Mouse (Mus musculus) lung, adult 18-20 months (tissue): ENCODE measurements around the gene Rps19.
"Not testable (repeated sequence)": the region's sequence is repeated elsewhere in the genome, so short reads cannot be mapped to it uniquely, and the experiment has no call there.

Experiments used
- DNase-seq, 2 experiments: peaks; one replicate each; pipeline ENCODE4 v3.0.0; 2022; ENCODE audit warnings: mixed read lengths in 2 of 2

Rps19 gene

GRCm38 (mm10) chr7:24877588-24877987, 6.6 kb upstream of the Rps19 start:
- DNase-seq, result no peak

- DNase-seq, result no peak
Measured at GRCm38 (mm10) chr7:24879620-24880019, 4.6 kb upstream of the Rps19 start.

- DNase-seq, result no peak
Measured at GRCm38 (mm10) chr7:24882416-24883199, 1.6 kb upstream of the Rps19 start.

- no peak for DNase-seq
Measured at GRCm38 (mm10) chr7:24884693-24885291, 621 bp downstream of the Rps19 start.

- no peak for DNase-seq
Measured at GRCm38 (mm10) chr7:24885468-24886307, 1.5 kb downstream of the Rps19 start.

- no peak for DNase-seq
Measured at GRCm38 (mm10) chr7:24886308-24886633, 2.1 kb downstream of the Rps19 start.

GRCm38 (mm10) chr7:24887096-24887495, 2.9 kb downstream of the Rps19 start:
- no peak for DNase-seq

- no peak for DNase-seq
Measured at GRCm38 (mm10) chr7:24889431-24890220, 5.5 kb downstream of the Rps19 start.

GRCm38 (mm10) chr7:24890281-24891216, 6.4 kb downstream of the Rps19 start:
- DNase-seq, result peak; percentile 87 to 89

- DNase-seq, result no peak
Measured at GRCm38 (mm10) chr7:24891241-24892124, 7.3 kb downstream of the Rps19 start.

GRCm38 (mm10) chr7:24892125-24892583, 8.0 kb downstream of the Rps19 start:
- no peak for DNase-seq

GRCm38 (mm10) chr7:24895749-24896148, 11.6 kb downstream of the Rps19 start:
- DNase-seq, result not testable (repeated sequence)

GRCm38 (mm10) chr7:24896269-24896668, 12.1 kb downstream of the Rps19 start:
- no peak for DNase-seq

GRCm38 (mm10) chr7:24897224-24897623, 13.1 kb downstream of the Rps19 start, which contains the start of gene Cd79a:
Cd79a (plus strand) TSS chr7:24897381.
- peak in 1 of 2 experiments; percentile 37 for DNase-seq

GRCm38 (mm10) chr7:24897959-24898358, 13.8 kb downstream of the Rps19 start:
- DNase-seq, result no peak

GRCm38 (mm10) chr7:24901114-24901513, 16.9 kb downstream of the Rps19 start:
- DNase-seq, result no peak

- DNase-seq, result no peak
Measured at GRCm38 (mm10) chr7:24901842-24902241, 17.7 kb downstream of the Rps19 start.

- no peak for DNase-seq
Measured at GRCm38 (mm10) chr7:24902264-24902629, 18.1 kb downstream of the Rps19 start.

- peak; percentile 77 to 80 for DNase-seq
Measured at GRCm38 (mm10) chr7:24902630-24903443, 18.7 kb downstream of the Rps19 start, which contains the start of gene Arhgef1. Arhgef1 (plus strand) TSS chr7:24902912.
